Mouse (Mus musculus): ENCODE measurements around the gene Actg2.

Actg2 gene

DNA sequence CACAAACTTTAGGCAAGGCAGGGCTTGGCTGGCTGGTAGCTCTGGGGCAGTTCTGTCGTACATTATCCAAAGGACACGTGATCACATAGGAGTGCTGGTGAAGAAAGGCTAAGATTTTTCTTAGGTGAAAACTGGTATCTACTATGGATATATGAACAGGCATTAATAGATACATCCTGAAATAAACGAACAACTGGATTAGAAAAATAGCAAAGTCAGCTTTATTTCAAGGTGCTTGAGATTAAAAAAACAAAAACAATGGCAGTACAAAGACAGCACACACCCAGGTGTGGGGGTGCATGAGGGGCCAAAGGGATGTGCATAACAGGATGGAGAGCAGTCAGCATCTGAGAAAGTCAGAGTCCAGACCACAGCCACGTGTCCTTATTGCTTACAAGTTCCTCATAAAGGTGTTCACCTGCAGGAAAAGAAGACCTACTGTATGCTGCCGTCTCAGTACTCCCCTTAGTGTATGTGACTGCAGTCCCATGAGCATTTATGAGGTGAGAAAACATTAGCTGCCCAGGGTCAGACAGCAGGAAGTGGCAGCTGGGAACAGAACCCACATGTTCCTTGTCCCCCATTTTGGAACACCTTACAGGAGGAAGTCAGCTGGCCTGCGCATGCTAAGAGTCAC is 55.9 kb downstream of the Actg2 start:
- DNase-seq (ENCODE audit: low read depth, low spot score): no peak

DNA sequence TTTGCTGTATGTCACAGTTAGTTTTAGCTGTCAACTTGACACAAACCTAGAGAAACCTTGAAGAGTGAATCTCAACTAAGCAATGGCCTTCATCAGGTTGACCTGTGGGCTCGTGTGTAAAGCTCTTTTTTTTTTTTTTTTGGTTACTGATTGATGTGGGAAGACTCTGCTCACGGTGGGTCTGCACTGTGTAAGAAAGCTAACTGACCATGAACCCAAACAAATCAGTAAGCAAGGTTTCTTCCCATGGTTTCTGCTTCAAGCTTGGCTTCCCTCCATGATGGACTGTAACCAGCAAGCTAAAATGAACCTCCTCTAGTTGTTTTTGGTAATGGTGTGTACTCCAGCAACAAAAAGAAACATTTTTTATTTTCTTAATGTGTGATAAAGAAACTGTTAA is 56.9 kb downstream of the Actg2 start:
- DNase-seq (ENCODE audit: low read depth, low spot score): no peak

DNA sequence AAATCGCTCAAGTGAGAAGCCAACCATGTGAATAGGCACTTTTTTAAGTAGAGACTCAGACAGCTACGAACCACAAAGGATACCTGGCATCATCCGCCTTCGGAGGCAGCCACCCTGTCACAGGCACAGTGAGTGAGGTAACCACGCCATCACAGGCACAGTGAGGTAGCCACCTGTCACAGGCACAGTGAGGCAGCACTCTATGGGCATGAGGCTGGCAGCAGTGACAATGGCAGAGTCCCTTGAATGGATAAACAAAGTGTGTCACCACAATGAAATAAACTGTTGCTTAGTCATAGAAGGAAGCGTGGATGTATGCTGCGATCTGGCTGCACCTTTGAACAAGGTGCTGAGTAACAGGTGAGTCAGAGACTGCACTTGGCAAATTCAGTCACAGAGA is 57.4 kb downstream of the Actg2 start:
- DNase-seq (ENCODE audit: low read depth, low spot score): no peak

DNA sequence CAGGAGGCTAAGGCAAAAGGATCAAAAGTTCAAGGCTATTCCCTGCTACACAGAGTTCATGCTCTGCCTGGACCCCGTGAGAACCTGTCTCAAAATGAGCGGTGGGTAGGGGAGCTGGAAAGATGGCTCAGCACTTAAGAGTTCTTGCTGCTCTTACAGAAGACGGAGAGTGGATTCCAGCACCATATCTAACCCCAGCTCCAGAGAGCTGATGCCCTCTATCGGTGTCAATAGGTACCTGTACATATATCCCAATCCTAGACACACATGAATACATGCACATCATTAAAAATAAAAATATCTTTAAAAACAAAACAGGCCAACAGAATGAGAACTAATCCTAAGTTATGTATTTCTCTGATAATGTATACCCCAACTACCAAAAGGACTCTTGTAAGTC is 57.8 kb downstream of the Actg2 start:
- DNase-seq (ENCODE audit: low read depth, low spot score): no peak

DNA sequence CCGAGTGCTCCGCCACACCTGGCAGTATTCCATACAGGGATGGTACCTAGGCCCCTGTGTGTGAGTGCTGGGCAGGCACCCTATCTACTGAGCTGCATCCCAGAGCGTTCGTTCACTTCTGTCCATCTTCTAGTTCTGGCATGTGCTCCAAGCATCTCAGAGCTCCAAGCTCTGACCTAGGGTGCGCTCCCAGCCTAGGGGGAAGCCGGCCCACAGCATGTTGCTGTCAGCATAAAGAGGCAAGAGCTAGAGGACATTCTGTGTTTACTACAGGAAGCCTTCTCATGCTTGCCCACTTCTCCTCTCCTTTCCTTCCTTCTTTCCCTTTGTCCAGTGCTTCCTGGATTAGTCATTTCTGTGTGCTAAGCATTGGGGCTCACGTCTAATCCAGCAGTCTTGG is 60.6 kb downstream of the Actg2 start:
- DNase-seq (ENCODE audit: low read depth, low spot score): no peak

DNA sequence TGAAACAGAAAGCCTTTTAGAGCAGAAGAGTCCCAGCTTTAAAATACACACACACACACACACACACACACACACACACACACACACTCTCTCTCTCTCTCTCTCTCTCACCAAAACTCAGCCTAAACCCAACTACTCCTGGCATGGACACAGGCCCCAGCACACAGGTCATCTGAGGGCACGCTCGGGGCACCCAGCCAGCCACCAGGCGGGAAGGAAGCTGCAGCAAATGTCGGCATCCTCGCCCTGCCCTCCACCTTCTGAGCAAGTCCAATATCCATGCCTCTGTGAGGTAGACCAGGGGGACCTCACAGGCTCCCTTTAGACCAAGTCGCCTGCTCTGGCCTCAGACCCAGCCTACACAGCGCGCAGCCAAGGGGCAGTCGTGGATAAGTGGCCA is 62.8 kb downstream of the Actg2 start:
- no peak for DNase-seq (ENCODE audit: low read depth, low spot score)

DNA sequence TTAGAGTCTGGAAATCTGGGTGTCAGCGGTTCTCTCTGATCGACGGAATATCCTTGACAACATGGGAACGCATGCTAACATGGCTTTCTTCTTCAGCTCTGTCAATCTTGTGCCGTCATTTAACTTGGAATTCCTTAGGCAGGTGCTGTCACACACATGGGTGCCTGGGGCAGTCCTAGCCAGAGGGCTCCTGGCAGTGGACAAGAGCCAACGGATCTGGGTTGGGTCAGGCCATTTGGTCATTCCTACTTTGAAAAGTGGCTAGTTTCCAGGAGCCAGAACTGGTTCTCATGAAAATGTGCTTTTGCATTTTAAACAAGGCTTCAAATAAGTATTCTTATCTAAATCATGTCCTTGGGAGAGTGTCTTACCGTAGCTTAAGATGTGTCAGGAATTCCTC is 64.3 kb downstream of the Actg2 start:
- DNase-seq (ENCODE audit: low read depth, low spot score): no peak

DNA sequence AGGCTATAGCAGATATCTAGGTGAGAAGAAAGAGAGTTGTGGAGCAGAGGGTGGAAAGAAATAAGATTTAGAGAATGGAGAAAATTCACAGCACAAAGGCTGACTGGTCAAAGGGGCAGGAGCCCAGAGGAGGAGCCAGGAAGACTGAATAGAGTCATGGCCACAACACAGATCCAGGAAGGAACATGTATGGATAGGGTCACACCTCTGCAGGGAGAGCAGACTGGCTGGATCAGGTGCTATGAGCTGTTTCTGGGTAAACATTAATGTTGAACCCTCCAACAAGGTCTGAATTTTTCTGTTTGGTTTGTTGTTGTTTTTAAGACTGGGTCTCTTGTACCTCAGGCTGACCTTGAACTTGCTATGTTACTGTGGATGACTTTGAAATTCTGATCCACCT is 72.1 kb downstream of the Actg2 start:
- DNase-seq (ENCODE audit: low read depth, low spot score): no peak

Measured in retina, postnatal 7 days (tissue).